Mouse (Mus musculus) spleen, adult 2 months (tissue): ENCODE data around the gene Emp3.

ENCODE experiments used
- CTCF ChIP-seq: fragments of 200-500 bp; IDR thresholded peaks from 2 replicates; pipeline ENCODE4 v1.5.1; 2011; ENCODE audit warnings: mild to moderate bottlenecking, inconsistent platforms; ENCODE audit not compliant: insufficient read depth, insufficient read length, insufficient replicate concordance; ENCODE audit errors: extremely low read depth
- POLR2A ChIP-seq: fragments of 200-500 bp; IDR thresholded peaks from 2 replicates; pipeline ENCODE4 v1.6.1; 2011; ENCODE audit warnings: low read depth, low read length, inconsistent platforms

- TF ChIP-seq POLR2A (no peak), CTCF (no peak)
Measured at GRCm38 (mm10) chr7:45915011-45915410, 6.2 kb downstream of the Emp3 start.
